Mouse (Mus musculus) layer of hippocampus, adult 9-11 months (tissue): ENCODE data around the gene Morc3.

Source experiments
- DNase-seq: peaks from one replicate; pipeline ENCODE4 v3.0.0; 2022

Gene Morc3

GRCm38 (mm10) chr16:93831627-93832395 is at the start of gene Morc3:
Gene Morc3 (plus strand): TSS chr16:93832121.
- DNase-seq = peak; percentile 99

GRCm38 (mm10) chr16:93784175-93784574 is 47.7 kb upstream of the Morc3 start:
- DNase-seq = no peak

- no peak for DNase-seq
Observed at GRCm38 (mm10) chr16:93785805-93786204, 46.1 kb upstream of the Morc3 start.

- DNase-seq = no peak
Observed at GRCm38 (mm10) chr16:93788388-93788787, 43.5 kb upstream of the Morc3 start.

DNA sequence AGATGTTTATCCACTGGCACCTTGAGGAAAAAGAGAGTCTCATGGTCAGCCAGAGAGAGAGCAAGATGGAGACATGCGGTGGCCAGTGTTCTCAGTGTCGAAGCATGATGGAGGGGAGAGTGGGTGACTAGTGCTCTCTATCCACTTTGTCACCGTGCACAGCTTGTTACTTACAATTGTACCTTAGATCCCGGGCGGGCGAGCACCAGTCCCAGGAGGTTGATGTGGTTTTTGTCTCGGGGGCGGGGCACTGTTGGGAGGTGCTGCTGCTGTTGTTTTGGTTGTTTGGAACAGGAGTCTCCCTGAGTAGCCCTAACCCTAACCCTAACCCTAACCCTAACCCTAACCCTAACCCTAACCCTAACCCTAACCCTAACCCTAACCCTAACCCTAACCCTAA is 43.0 kb upstream of the Morc3 start:
- DNase-seq = no peak

GRCm38 (mm10) chr16:93789971-93790755 is 41.8 kb upstream of the Morc3 start:
- DNase-seq = no peak

DNA sequence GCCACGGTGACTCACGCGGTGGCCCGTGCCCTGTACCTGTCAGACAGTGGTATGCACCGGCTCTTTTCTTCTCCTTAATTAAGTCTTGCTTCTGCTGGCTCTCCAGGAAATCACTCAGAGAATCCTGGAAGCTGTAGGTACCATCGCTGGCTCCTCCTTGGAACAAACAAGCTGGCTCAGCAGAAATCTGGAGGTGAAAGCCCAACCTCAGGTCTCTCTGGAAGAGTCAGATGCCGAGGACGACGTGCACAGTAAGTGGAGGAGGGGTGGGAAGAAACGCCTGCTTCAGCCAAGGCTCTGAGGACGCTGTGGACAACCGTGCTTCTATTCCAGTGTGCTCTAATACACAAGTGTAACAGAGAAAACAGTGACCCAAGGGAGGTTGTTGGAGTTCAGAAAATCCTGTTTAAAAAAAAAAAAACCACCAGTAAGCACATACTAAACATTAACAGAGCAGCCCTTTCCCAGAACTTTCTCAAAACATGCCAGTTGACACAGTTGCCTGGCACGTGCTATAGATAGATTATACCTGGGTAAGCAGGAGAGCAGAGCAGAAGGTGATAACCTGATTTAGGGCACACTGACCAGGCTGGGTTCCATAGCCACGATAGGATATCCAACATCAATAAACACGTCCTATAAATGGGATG is 38.8 kb upstream of the Morc3 start:
- DNase-seq = no peak

DNA sequence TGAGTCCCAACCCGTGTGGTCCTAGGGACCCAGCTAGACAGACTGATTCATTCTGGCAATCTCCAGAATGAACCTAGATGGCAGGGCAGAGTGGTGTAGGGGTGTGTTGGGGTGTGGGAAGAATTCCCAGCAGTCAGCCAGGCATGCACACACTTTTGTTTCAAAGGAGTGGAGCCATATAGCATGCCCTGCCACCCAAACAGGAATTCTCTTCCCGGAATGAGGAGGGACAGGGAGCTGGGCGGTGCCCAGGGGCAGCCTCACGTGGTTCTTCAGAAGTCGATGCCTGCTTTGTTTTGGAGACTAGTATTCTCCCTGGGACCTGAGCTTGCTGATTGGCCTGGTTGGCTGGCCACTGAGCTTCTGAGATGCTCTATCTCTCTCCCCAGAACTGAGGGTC is 37.1 kb upstream of the Morc3 start:
- DNase-seq = no peak

DNA sequence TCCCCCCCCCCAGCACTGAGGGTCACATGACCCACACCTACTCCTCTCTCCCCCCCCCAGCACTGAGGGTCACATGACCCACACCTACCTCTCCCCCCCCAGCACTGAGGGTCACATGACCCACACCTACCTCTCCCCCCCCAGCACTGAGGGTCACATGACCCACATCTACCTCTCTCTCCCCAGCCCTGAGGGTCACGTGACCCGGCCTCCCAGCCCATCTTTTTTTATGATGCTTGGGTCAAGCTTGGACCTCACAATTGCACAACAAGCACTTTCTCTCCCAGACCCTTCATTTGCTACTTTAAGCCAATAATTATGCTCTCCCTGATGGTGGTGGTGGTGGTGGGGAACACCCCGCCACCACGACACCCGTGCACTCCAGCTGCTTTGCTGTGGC is 36.5 kb upstream of the Morc3 start:
- DNase-seq = no peak

DNA sequence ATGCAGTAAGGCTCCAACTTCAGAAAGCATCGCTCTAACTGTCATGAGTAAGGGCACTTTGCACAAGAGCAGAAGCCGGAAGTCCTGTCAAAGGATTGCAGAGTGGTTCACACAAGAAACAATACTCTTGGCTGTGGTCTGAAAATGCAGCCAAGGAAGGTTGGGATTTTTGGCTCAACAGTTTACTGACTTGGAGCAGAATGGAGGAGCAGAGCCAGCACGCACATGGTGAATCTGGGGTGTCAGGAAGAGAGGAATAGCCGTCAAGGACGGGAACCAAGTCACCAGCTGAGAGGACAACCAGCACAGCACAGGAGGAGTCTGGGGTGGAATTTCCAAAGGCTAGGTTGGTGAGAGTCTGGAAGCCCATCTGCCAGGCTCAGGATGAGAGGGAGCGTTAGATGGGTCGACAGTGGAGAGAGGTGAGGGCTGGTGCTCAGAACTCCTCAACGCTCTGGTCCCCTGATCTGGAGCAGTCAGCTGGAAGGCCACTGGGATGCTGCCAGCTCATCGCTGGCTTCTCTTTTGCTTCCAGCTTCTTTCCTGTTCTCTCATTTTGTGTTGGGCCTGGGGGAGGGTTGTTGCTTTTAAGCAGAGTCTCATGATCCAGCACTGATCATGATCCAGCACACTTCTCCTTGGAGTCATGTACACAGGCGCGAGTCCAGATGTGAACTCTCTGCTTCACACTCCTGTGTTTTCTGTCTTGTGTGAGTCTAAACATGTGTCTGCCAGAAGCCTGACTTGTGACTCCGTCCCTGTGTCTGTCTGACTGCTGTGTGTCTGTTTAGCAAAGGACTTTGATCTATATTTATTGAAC is 34.7 kb upstream of the Morc3 start:
- DNase-seq = no peak

DNA sequence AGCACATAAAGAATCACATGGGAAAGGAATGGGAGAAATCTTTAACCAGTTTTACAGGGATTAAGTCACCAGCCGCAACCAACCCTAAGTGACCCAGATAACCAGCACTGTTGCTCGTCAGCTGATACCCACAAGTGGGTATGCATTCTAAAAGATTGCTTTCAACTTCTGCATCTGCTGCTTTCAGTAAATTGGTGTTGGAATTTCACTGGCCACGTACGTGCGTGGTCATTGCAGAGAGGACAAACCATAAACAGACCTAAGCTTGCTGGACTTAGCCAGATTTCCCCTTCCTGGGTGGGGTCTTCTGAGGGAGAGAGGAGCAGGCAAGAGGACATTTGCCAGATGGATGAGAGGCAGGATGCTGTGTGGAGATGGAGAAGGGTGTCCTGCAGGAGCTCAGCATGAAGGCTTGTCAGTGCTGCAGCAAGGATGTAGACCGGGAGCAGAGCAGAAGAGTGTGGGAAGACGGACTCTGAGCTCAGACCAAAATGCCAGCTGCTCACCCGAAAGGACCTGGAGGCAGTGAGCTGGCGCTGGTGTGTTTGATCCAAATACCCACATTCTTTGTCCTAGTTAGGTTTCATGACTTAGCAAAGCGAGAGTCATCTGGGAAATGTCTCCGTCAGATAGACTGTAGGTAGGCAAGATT is 34.0 kb upstream of the Morc3 start:
- DNase-seq = no peak

DNA sequence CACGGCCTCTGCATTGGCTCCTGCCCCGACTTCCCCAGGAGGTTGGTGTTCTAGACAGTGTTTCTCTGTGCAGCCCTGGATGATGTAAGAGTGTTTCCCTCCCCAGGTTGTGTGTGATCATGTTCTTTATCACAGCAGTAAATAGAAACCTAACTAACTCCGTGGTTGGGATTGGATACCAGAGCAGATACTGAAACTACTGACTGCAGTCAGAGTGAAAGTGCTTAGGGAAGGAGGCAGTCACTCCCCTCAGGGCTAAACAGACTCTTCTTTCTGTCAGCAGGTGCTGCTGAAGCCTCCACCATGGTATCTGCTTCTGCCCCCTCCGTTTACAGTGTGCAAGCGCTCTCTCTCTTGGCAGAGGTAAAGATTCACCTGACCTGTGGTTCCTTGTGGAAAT is 33.3 kb upstream of the Morc3 start:
- DNase-seq = no peak

DNA sequence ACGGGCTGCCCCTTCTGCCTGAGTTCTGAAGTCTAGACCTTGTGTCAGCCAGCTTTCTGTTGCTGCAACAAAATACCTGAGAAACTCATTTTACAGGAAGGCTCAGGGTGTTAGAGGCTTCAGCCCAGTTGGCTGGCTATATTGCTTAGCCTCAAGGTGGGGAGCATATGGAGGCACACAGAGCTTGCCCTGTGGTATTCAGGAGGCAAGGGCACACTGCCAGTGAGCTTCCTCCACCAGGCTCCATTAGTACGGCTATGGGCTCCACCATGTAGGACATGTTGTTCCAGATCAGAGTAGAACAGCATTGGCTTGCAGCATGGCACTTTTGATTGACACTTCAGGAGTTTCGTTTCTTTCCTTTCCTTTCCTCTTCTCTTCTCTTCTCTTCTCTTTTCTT is 32.9 kb upstream of the Morc3 start:
- DNase-seq = no peak

GRCm38 (mm10) chr16:93799936-93800335 is 32.0 kb upstream of the Morc3 start:
- DNase-seq = no peak

GRCm38 (mm10) chr16:93807167-93807566 is 24.8 kb upstream of the Morc3 start:
- DNase-seq = no peak

DNA sequence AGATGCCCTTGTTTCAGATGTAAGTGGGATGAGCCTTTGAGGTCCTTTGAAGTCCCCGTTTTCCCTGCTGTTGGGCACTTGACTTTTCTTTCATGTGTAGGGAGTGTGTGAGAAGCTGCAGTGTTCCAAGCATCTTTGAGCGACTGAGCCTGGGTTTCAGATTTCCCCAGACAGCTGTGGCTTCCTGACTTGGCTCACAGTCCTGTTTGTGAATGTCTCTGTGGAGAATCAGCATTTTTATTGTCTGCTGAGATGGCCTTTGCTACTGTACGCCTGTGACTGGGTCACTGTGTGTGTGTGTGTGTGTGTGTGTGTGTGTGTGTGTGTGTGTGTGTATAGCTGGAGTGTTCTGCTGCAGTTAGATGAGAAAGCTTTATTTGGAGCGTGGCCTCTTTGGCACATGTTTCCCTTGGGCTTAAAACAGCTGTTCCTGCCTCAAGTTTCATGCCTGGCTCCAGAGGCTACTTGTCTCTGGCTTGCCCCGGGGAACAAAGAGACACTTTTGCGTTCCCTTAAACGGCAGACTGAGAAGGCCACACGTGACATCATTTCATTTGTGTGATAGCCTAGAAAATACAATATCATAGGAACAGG is 23.9 kb upstream of the Morc3 start:
- no peak for DNase-seq

DNA sequence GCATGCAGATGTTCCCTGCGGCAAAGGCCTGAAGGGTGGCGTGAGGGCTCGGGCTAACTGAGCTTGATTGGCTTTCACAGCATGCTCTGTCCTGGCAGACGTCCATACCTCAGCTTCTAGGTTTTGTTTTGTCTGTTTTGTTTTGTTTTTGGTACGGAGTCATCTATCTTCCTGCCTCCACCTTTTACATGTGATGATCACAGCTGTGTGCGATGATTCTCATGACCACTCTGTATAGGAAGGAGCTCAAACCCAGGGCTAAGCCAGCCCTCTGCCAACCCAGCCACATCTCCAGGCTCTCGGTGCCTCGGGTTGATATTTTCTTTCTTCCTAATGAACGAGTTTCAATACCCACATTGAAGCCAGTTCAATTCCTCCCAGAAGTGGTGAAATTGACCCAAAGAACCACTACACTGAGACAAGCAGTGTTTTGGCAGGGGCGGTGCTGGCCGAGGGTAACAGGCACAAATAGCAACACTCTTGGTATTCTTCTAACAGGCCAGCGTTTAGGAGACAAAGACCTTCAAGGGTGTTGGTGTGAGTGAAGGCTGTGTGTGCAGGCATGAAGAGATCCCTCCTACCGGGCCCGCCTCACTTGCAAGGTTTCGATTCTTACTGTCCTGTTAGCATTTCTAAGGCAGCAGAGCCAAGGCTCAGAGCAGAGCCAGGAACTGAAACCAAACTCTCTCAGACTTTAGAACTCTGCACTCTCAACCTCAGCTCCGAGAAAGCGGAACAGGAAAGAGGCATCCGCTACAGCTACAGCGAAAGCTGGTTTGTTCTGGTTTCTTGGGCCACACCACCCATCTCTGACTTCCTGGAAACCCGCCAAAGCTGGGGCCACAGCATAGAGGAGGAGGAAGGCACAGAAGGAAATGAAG is 15.8 kb upstream of the Morc3 start:
- DNase-seq = peak; percentile 84

DNA sequence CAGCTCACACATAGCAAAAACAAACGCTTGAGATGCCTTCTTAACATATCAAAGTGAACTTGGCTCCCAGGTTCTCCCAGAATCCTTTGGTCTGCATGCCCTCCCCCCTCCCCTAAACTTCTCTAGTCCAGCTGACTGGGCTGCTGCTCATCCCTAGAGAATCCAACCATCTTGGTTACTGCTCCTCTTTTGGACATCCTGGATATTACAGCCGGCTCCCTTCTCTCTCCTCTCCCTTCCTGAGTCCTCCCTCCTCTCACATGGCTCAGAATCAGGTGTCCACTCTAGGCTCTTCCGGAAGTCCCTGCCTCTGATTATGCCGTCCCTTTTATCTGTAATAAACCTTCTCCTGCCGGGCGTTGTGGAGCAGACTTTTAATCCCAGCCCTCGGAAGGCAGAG is 15.1 kb upstream of the Morc3 start:
- no peak for DNase-seq

DNA sequence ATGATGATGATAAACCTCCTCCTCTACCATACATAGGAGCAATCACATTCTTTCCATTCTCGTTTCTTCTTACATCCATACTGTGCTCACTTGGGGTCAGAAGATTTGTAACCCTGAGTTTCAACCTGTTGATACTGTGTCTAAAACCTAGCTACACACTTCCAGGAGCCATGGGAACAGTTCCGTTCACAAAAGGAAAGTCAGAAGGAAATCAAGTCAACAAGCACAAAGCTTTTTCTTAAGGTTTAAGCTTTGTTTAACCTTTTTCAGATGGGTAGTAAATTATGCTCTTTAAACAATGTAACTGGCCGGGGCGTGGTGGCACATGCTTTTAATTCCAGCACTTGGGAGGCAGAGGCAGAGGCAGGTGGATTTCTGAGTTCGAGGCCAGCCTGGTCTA is 14.6 kb upstream of the Morc3 start:
- DNase-seq = no peak

DNA sequence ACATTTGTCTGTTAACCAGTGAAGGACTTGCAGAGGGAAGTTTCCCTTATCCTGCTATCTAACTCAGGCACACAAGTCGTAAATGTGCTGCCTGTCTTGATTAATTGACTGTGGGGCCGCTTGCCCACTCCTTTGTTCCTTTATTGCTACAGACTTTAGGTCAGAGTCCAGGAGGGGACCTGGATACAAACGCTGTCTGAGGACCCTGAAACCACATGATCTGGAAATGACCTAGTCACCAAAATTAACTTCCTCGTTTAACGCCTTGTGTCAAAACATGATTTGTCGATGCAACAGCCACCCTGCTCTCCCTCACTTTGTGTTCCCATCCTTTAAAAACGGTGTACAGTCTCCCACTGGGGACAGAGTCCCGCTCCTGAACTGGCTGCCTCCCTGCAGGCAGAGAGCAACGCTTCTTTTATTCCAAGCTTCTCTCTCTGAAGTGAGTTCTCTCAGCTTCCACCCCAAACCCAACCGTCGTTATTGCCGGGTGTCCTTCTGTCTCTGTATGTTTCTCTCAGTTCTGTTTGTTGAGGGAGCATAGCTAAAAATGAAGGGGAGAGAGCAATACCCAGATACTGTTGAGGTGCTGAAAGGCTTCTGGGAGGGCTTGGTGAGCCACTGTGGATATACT is 13.1 kb upstream of the Morc3 start:
- DNase-seq = no peak

- no peak for DNase-seq
Observed at GRCm38 (mm10) chr16:93819325-93819696, 12.6 kb upstream of the Morc3 start.
